Mouse (Mus musculus) WW6 (cell line): Measurements from ENCODE around the gene Otulinl.
"Not testable (repeated sequence)": the region's sequence is repeated elsewhere in the genome, so short reads cannot be mapped to it uniquely, and the experiment has no call there.

Experiments
- DNase-seq: peaks from one replicate; pipeline ENCODE4 v3.0.0-alpha.2; 2013; ENCODE audit warnings: low read depth, low spot score

The Otulinl gene

DNA sequence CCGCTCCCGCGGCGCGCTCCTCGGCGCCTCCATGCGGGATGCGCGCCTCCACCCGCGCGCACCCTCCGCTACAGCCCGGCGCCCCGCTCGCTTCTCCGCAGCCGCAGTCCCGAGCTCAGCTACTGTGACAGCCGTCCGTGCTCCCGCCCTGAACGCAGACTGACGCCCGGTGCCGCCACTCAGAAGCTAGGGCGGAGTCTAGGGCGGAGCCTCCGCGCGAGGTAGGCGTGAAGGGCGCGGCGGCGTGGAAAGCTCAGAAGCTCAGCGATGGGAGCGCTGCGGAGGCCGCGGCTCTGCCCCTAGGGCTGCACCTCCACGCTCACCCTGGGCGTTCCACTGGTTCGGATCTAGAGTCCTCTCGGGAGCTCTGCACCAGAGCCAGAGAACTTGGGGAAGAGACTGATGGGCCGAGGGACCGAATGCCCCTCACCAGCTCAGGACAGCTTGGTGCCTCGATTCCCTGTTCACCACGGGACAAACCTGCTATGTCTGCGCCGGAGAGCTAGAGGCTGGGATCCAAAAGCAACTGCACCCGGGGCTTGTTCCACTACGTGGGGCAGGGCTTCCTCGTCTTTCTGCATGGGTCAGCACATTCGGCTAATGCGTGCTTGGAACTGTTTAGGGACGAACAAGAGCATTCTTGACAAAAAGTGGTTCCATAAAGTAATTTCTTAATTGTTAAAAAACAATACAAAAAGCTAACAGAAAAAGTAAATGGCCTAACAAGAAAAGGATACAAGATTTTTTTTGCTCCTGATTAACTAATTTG lies at the start of gene Otulinl:
Gene Otulinl, minus strand, starts transcription at position 161 of the 769 bp plus-strand sequence.
- peak; percentile 78 for DNase-seq

DNA sequence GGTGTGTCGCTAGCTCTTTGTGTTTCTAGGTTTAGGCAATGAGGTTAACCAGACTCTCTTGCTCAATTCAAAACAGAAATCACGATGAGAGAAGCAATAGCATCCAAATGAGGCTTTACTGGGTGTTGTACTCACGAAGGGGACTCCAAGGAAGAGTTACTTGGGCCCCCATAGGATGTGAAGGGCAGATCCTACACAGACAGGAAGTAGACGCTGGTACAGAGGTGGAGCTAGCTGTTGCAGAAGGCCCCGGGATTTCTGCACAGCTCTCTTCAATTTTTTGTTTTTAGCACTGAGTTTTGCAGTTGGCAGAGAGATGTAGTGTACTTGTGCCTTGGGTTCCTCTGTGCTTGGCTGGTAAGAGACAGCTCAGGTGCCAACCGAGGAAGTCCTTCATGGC lies 44.8 kb upstream of the Otulinl start:
- DNase-seq = no peak

GRCm38 (mm10) chr15:27724796-27725680 lies 43.7 kb upstream of the Otulinl start:
- DNase-seq = no peak

- no peak for DNase-seq
Observed at GRCm38 (mm10) chr15:27724298-27724697, 42.9 kb upstream of the Otulinl start.

DNA sequence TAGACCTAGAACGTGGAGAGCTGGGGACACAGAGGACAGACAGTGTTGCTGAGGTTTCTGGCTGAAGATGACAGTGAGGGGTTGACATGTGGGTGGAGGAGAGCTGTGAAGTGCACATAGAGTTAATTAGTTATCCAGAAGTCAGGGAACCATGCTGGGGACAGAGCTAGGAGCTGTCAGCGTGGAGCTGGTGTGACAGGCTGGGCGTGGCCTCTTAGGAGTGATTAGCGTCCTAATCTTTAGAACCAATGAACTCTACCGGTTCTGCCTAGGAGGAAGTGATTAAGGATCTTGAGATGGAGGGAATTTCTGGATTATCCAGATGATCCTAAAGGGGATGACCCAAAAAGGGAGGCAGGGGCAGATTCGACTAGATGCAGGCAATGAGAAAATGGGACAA lies 42.4 kb upstream of the Otulinl start:
- DNase-seq = no peak

- DNase-seq = not testable (repeated sequence)
Observed at GRCm38 (mm10) chr15:27720297-27720696, 38.9 kb upstream of the Otulinl start.

DNA sequence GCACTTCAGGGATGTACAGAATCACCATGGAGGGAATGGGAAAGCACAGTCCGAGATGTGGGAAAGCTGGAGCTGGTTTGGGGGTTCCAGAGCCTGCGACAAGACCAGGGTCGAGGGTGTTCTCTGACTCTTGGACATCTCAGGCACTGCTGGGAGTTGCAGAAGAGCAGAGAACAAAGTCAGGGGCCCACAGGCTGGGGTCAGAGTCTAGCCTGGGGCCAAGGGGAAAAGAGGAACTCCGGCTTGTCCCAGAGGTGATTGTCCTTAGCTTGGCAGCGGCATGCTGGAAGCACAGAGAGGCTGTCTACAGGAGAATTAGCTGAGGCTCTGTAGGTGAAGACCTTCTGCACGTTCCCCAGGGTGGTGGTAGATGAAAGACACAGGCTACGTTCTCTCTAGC lies 37.3 kb upstream of the Otulinl start:
- DNase-seq = no peak

DNA sequence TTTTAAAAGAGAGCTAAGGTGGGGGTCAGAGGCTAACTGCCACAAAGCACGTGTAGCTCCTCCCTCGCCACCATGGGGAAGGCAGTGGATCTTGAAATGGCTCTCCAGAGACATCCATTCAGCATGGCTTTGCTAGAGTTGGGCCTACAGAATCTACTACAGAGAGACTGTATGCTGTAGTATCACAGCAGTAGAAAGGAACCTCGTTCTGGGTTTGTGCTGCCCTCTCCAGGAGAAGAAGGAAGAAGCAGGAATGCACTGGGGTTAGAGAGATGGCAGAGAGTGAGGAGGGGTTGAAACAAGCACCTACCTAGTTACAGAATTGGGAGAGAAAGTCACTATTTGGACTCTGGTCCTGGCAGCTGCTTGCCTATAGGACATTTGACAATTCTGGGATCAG lies 34.0 kb upstream of the Otulinl start:
- no peak for DNase-seq

- no peak for DNase-seq
Observed at GRCm38 (mm10) chr15:27710698-27711097, 29.3 kb upstream of the Otulinl start.

DNA sequence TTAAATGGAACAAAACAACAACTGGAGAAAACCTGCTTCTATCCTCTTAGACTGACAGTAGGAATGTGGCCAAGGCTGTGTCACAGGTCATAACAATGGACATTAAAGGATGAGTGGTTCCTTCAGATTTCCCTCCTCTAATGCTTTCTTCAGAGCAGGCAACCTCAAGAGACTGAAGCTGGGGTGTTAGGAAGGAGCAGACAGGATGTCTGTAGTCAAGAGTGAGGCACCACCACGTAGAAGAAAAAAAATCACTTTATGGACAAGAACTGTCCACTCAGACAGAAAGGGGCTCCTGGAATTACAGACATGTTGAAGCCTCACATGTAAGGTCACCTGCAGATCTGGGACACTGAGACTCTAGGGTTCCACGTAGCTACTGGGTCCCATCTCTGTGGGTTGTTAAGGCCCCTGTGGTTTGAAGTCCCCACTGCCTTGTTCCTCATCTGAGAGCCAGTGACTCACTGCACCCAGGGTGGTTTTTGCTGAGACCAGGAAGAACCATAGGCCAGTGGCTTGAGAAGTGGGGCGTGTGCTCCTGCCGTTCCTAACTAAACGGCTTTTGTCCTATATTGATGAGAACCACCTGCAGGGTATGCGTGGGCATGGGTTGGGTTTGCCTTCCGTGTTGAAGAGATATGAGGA lies 27.7 kb upstream of the Otulinl start:
- DNase-seq = no peak

DNA sequence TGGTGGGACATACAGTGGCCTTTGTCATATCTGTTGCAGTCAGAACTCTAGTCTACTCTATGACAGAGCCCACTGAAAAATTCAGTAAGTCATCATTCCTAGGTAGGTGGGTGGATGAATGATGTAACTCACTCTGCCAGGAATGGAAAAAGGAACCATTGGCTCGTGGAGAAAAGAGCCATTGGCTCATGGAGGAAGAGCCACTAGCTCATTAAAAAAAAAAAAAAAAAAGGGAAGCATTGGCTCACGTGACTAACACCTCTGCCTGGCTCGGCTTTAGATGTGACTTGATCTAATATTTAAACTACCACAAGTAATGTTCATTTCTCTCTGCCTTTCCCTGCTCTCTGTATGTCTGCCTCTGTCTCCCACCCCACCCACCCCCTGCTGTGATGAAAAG lies 27.1 kb upstream of the Otulinl start:
- no peak for DNase-seq

DNA sequence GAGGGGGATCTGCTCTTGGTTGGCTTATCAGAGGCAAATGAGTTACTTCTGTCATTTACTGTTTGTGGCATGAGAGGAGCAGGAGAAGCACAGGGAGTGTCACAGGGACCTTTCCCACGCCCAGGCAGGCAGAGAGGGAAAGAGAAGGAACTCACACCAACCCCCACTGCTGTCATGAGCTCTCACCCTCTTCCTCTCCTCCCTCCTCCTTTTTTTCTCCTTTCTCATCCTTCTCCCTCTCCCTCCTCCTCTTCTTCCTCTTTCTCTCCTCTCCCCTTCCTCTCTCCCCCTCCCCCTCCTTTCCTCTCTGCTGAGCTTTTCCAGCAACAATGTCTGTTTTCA lies 21.6 kb upstream of the Otulinl start:
- DNase-seq = no peak

- DNase-seq = no peak
Observed at GRCm38 (mm10) chr15:27702031-27702971, 20.9 kb upstream of the Otulinl start.

- DNase-seq = no peak
Observed at GRCm38 (mm10) chr15:27697632-27698031, 16.3 kb upstream of the Otulinl start.

DNA sequence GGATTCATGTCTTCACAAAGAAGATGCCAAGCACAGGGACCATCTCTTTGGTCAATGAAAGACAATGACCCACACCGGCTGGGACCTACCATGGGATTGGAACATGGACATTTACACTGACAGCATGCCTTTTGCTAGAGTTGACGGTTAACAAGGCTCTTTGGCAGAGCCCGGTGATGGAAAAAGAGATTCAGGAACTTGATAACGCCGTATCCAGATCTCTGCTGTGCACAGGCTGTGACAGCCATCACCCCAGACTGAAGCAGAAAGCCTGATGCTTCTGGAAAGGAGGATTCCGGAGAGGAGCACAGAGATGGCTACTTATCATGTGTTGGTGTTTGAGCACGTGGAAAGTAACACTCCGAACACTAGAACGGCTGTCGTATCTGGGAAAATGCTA lies 11.9 kb upstream of the Otulinl start:
- no peak for DNase-seq

DNA sequence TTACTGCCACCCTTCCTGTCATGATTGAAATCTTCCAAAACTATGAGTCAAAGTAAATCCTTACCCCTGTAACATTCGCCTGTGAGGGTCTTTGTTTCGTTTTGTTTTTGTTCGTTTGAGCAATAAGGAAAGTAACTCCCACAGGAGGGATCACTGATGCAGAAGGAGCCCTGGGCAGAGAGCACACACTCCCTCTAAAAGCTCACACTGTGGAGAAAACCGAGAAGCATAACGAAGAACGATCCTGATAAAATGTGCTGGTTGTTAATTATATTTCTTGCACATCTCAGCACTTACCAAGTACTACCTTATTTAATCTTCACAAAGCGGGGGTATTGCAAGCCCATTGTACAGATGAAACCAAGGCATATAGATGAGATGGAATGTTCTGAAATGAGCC lies 10.8 kb upstream of the Otulinl start:
- DNase-seq = no peak

DNA sequence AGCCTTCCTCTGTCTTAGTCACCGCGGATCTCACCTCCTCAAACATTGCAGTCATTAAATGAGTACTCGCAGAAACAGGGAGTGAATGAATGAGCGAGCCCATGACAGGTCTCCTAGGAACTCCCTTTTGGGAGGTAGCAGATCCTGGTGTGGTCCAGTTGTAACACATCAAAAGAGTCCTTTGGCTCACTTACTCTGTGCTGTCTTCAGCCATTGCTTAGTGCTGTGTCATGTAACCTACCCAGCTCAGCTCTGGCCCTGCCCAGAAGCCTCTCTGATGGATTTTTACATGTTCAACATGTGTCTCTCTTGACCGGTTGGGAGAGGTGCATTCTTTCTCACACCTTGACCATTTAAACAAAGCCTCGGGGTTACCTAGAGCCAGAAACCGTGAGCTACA lies 9.8 kb upstream of the Otulinl start:
- no peak for DNase-seq

DNA sequence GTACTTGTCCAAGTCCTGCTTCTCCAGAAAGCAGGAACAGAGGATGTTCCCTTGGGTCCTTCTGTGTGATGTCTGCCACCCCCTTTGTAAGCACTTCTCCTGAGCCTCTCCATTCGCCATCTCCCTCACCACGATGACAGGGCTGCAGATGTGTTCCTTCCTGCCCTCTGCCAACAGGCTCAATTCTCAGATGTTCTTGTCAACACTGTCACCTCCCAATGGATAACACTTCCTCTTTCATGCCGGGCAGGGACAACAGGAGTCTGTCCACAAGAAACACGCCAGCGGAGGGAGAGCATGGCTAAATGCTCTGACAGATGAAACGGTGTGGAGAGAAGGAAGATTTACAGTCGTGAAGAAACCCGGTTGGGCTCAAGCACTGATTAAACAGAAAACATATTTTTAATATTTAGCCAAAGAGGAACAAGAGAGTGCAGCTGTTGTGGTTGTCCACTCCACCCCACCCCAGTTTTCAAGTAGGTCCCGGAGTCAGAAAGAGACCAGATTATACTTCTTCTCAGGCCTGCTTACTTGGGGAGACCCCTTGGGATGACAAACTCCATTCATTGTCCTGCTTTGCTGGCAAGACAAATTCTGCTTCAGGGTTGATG lies 6.8 kb upstream of the Otulinl start:
- DNase-seq = no peak

DNA sequence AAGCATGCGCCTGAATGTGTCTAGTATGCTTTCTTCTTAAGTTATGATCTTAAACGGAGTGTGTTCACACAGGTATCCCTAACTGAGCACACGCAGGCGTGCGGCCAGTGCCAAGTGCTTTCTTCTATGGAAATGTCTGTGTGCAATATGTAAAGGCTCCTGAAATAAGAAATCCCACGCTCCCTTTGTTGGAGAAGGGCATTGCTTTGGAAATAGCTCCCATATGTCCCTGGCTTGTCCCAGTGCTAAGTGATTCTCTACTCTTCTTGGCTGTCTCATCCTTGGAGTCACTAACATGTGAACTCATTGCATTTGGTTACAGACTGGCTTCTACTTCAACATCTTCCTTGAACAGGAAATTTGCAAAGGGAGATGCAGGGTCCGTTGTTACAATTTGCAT lies 3.4 kb upstream of the Otulinl start:
- no peak for DNase-seq

- no peak for DNase-seq
Observed at GRCm38 (mm10) chr15:27683206-27683605, 1.8 kb upstream of the Otulinl start.

DNA sequence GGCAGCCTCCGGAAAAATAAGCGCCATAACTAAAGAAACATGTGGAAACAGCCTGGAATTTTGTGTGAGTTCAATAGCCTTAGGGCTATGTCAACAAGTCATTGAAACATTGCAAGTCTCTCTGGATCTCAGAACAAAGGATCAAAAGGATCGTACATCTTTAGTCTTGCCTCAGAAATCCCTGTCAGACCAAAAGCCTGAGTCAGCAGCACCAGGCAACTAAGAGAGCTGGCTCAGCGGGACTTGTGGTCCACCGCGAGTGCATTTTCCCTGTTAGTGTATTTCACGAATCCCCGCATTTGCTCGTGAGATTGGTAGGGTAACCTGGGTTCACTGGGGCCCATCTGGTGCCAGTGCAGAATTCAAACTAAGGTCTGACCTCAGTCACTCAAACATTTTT lies 1.2 kb upstream of the Otulinl start:
- no peak for DNase-seq
